Mouse (Mus musculus) mouse embryonic stem cell (cell line): Measurements from ENCODE around the gene Ccdc136.
"Not testable (repeated sequence)": the region's sequence is repeated elsewhere in the genome, so short reads cannot be mapped to it uniquely, and the experiment has no call there.

ENCODE experiments used
- in situ Hi-C, 2 experiments: fragments of 300-500 bp; cut with MboI; formaldehyde crosslinking; loops; 1 replicate in 1 of 2; 3 replicates in 1 of 2; pipeline ENCODE4 v1.14.3; 2019 to 2020; ENCODE audit warnings: low sequenced_read_pairs in 2 of 2, low pct_unique_long_range_greater_than_20kb in 1 of 2, mixed read lengths in 1 of 2; ENCODE audit not compliant: unreplicated experiment in 1 of 2

Ccdc136 gene

DNA sequence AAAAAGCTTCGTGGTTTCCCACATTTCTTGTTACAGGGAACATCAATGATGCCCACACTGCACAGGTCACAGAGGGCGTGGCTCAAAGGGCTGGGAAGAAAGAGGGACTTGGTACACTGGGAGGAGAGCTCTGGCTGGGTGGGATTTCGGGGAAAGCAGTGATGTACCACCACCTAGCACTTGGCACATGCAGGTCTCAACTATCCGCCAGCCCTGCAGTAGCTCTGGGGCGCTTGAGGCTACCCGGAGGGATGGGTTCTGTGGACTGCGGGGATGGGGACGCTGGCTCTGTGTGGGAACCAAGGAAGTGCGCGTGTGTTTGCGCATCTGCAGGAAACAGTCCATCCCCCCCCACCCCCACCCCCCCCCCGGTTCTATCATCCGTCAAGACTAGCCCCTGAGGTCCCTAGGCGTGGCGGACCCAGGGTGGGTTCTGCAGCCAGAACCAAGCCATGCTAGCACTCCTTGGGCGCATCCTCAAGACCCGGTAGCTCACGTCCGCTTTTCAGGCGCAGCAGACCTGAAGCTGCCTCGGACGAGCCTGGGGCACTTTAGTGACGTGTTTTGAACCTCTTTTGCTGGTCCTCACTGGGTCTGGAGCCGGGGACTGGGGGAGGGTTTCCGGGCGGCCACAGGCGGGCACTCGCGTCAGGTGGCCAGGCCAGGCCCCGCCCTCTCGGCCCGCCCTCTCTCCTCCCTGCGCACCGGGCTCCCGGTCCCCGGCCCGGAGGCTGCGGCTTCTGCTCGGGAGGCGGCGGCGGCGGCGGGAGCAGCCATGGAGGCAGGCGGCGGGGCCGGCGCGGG lies at the start of gene Ccdc136:
Gene Ccdc136, plus strand, starts transcription at position 400 of the 804 bp plus-strand sequence.
- in situ Hi-C loops, result no loop called here

DNA sequence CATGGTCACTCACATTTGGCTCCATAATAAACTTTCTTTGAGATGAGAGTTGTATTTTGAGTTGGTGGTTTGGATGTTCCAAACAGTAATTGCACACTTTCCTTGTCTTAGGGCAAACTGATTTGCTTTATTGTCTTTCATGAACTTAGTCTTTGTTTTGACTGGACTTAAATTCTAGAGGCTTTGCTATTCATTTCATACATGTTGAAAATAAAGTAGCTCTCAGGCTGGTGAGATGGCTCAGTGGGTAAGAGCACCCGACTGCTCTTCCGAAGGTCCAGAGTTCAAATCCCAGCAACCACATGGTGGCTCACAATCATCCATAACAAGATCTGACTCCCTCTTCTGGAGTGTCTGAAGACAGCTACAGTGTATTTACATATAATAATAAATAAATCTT lies 49.6 kb upstream of the Ccdc136 start:
- in situ Hi-C loops, result not testable (repeated sequence)

DNA sequence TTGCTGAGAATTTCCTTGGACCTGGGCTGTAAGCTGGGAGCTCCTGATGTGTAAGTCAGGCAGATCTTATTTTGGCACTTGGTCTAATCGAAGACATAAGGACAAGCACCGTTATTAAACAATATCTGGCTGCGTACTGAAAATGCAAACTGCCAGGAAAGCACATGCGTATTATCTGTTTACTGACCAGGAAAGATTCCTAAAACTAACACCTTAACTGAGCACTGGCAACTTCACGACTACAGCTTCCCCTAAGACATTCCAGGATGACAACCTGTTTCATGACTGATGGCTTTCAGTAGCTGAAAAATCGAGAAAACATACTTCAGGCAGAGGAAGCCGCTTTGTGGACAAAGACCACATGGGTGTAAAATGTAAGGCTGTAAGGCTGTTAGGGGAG lies 48.9 kb upstream of the Ccdc136 start:
- in situ Hi-C loops, result no loop called here

DNA sequence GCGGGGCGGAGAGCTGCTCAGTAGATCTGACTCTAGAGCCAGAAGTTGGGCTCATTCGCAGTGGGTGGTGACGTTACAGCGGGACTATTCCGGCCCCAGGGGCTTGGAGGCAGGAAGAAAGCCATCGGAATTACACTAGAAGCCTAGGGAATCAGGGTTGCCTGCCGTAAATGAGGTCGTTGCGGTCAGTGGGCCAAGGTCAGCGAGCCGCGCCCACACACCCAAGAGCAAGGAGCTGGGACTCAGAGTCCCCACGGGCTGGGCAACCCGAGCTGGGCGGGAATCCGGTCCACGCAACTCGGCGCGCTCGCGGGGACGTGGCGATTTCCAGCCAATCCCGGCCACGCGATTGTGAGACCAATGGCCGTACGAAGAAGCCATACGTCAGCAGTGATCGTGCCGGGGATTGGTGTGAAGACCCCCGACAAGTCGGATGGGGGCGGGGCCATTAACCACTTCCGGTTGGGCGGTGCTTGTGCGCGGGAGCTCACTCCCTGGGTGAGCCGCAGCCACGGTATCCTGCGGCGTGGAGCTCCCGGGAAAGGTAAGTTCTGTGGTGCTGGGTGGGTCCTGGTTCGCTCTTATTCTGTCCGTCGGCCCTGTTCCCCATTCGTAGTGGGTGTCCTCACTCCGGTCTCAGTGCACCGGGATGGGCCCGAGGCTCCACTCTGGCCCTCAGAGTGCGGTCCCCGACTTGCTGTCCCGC lies 48.3 kb upstream of the Ccdc136 start, which contains the start of gene Calu:
Gene Calu, plus strand, starts transcription at position 405 of the 706 bp plus-strand sequence.
- in situ Hi-C loops, result no loop called here

DNA sequence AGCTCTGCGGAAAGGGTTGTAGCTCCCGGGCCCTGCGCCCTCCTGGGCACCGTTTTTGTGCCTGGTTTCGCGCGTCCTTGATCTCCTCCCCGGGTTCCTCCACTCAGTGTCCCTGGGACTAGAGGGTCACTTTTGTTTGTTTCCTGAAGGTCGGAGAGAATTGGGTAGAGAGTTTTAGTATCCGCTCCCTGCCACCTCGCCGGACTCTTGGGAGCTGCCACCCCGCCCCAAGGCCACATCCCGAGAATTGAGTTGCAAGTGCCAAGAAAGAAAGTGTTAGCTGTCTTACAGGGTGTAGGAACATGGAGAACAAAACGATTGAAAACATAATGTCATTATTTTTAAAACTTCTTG lies 47.8 kb upstream of the Ccdc136 start:
- in situ Hi-C loops, result no loop called here

DNA sequence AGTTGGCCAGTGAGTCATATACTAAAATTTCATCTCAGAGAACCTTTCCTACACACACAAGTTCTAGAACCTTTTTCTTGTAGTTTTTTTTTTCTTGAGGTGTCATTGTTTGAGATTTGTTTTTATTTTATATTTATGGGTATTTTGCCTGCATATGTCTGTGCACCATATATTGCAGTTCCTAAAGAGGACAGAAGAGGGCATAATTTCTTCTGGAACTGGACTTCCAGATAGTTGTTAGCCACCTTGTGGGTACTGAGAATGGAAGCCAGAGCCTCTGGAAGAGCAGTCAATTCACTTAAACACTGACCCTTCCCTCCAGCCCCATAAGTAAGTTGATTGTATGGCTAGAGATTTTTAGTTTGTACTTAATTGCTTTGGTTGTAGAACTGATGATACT lies 44.5 kb upstream of the Ccdc136 start:
- in situ Hi-C loops, result no loop called here

DNA sequence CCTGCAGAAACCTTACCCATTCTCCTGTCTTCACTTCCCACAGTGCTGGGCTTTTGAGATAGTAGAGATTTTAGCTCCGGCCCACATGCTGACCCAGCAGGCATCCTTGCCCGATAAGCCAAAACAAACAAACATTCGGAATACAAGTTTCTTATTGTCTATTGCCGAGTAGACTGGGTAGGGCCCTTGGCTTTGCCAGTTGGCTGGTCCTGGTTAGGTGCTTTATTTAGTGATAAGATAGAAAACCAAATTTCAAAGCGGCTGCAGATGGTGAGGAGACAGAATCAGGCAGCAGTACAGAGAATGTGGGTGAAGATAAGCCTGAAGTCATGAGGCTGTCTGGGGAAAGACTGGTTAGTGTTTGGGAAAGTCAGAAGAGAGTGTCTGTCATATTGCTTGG lies 43.3 kb upstream of the Ccdc136 start:
- in situ Hi-C loops, result no loop called here

DNA sequence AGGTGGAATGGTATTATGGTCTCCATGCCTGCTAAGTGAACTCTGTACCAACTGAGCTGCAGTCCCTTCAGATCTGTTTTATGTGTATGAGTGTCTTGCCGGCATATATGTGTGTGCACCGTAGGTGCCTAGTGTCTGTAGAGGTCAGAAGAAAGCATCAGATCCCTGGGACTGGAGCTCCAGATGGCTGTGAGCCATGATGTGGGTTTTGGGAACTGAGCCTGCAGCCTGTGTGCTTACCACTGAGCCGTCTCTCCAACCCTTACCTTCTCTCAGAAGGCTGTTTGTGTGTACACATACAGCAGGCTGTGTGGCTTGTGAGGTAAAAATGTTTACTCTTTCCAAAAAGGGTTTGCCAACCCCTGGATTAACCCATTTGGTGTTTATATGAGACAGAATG lies 36.7 kb upstream of the Ccdc136 start:
- in situ Hi-C loops, result no loop called here

DNA sequence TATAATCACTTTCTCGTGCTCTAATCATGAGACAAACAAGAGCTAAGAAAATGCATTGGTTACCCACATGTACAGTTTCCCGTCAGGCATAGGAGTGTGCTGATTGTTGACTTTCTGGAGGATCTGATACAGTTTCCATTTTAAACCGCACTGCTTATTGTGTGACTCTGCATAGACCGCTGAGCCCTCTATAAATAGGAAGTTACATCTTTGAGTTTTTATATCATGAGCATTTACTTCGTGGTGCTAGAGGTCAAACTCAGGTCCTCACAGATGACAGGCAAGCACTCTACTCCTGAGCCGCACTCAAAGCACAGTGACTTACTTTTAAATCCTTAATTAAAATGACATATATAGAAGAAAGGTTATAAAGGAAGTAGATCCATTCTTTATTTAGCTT lies 35.9 kb upstream of the Ccdc136 start:
- in situ Hi-C loops, result no loop called here

DNA sequence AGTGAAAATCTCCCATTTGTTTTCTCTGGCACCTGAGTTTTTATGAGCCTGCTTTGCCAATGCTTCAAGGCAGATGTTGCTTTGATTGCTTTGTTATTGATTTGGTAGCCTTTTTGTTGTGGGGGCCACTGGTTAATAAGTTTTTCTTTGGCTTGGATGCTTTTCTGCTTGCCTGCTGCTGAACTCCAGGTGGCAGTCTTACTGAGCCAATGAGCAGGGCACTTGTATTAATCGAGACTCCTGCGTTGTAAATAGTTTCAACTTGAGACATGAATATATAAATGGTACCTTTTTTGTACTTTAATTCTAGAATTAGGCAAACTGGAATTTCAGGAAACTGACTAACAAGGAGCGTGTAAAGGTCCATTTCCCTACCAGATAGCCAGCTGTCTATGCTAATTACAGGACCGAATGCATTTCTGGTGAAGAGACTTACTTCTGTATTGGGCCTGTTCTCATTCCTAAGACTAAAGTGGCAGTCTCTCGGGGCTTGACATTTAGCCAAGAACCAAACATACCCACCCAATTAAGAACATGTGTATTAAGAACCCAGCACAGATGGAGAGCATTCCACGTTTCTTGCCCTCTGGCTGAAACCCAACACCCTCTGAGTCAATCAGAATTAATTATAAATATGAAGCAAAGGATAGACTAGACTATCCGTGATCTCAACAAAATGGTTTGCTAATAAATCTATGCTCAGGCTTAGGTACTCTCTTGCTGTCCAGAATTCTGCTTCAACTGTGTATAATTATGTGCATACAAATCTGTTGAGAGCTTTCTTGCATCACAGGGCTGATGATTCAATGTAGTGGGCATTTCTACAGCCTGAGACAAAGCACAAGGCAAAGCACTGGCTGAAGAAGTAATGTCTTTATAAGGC lies 33.6 kb upstream of the Ccdc136 start:
- in situ Hi-C loops, result no loop called here

DNA sequence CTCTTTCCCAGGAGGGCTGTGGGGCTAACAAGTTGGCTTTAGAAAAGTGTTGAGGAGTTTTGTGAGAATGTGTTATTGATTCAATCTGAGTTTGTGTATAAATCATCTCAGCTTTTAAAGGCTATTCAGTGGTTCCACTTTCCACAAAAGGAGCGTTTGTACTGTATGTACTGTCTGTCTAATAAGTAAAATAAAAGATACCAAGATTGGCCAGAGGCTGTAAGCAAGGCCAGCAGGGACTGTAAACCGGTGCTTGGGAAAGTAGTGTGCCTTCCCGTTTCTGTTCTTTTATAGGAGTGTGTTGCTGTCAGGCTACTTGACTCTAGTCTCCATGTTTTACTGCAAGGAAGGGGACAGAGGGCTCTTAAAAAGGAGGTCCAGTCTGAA lies 33.0 kb upstream of the Ccdc136 start:
- in situ Hi-C loops, result no loop called here

DNA sequence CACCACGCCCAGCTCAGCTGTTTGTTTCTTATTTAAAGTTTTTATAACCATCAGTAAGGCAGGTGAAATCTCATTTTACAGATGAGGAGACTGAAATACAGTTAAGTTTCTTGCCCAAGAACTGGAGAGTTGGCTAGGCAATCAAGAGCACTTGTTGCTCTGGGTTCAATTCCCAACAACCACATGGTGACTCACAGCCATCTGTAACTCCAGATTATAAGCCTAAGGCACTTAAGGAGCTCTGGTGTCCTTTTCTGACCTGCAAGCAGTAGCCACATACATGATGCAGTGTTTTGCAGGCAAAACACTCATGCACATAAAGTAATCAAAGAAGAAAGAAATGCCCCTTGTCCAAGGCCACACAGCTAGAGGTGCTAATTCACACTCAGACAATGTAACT lies 30.8 kb upstream of the Ccdc136 start:
- in situ Hi-C loops, result loop anchor here in 1 of 2 experiments (5.0 kb wide), 1 partner anchor 42 kb away; no protein-coding TSS in a partner anchor

DNA sequence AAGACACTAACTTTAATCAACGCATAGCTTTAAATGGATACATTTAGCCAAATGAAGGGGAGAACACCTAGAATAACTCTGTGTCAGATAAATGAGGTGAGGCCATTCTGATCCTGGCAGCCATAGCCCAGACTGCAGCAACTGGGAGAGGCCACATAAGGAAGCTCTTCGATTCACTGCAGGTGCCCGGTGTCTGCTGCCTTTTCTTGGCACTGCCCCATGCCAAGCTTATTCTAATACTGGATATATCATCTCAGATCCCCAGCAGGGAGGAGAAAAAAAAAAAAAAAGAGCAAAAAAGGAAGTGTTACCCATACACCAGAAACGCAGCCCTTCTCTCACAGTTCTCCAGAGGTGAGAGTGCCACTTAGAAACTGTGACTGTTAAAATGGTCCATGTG lies 18.7 kb upstream of the Ccdc136 start:
- in situ Hi-C loops, result no loop called here

DNA sequence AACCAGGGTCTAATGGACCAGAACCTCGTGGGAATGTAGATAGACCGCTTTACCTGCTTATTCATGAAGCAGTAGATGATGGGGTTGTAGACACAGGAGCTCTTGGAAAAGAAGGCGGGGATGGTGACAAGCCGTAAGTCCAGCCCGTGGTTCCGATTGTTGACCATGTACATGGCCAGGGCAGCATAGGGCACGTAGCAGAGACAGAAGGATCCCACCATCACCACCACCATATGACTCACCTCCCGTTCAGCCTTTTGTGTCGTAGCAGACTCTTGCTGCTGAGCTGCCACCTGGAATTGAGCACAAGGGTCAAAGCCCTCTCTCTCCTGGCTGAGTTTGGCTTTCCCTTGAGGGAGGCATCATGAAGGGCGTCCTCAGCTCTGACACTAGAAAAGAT lies 17.4 kb upstream of the Ccdc136 start:
- in situ Hi-C loops, result no loop called here

DNA sequence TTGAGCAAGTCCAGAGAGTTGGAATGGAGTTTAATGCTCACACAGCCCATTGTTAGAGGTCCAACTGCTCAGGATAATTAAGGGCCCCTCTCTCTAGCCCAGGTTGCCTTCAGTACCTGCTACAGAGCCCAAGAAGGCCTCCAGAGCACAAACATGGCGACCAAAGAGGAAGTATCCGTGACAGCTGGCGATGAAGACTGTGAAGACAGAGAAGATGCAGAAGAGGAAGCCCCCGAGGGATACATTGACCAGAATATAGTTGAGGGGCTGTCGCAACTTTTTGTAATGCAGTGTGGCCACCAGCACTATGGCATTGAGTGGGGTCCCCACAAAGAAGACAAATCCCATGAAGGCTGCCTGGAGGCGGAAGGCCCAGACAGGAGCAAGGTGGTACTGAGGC lies 16.2 kb upstream of the Ccdc136 start:
- in situ Hi-C loops, result no loop called here

DNA sequence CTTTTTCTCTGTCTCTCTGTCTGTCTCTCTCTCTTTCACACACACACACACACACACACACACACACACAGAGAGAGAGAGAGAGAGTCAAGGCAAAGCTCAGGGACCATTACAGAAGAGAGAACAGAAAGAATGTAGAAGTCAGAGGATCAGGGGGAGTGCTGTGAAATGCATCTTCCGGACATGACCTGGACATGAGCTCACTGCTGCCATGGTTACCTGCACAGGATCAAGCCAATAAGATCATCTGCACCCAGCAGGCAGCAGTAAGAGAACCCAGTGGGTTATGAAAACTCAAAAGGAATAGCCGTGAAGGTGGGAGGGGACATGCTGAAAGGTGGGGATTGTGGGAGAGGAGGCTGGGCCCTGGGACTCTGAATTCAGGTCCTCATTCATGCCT lies 13.7 kb upstream of the Ccdc136 start:
- in situ Hi-C loops, result no loop called here

DNA sequence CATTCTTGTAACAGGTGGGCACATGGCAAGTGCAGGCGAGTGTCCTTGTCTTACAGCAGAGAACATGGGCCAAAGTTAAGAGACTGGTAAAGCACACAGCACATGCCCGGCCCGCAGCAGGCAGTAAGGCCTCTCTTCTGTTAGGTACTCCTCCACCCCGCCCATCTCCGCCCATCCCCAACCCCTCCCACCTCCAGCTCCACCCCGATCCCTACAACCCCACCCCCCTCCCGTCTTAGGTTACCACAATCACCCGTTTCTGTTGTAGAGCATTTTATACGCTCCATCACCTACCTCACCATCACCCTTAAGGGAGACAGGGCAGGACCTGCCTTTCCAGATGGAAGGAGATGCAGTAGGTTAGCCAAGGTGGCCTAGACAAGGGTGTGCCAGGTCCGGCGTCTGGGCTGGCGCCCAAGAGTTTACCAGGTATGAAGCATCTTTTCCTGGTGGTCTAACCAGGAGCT lies 8.0 kb upstream of the Ccdc136 start, which contains the start of gene Opn1sw:
Gene Opn1sw, minus strand, starts transcription at position 417 of the 467 bp plus-strand sequence.
- in situ Hi-C loops, result no loop called here

DNA sequence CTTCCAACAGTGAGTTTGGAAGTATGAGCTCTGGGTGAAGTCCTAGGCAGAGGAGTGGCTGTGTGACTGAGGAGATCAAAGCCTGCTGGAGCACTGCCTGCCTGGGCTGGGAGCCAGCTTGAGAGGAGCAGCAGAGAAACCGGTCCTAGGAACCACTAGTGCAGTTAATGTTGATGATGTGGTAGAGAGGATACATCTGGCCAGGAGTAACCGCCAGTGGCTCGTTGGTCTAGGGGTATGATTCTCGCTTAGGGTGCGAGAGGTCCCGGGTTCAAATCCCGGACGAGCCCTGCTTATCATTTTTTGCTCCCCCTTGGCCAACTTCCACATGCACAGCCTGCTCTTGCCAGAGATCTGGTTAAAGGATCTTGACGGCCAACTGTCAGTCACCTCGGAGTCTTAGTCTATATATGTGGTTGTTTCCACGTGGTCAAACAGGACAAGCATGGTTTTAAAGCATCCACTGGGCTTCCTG lies 7.5 kb upstream of the Ccdc136 start:
- in situ Hi-C loops, result no loop called here

DNA sequence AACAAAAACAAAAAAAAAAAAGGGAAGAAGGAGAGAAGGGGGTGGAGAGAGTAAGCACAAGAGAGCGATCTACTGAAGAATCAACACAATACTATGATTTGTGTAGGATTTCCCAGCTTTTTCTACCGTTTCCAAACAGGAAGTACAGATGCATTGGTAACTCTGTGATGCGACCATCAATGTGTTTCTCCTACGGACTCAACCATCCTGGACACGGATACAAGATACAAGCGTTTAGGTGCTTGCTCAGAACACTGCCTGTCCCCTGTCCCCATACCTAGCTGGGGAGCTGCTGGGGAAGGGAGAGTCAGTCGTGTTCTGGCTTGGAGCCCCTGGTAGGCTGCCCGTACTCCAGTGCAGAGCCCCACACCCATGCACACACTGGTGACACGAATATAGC lies 6.7 kb upstream of the Ccdc136 start:
- in situ Hi-C loops, result no loop called here
